Mouse (Mus musculus) G1E (cell line): ENCODE results near the gene Ankrd63.

Source experiments
- CTCF ChIP-seq: IDR thresholded peaks from 2 replicates; pipeline ENCODE4 v1.5.1; 2012; ENCODE audit warnings: low read depth, low read length, inconsistent platforms, mixed read lengths
- GATA1 ChIP-seq: IDR thresholded peaks from 2 replicates; pipeline ENCODE4 v1.6.1; 2012; ENCODE audit warnings: borderline replicate concordance, low read length, inconsistent platforms, mixed read lengths

GRCm38 (mm10) chr2:118714230-118714629 lies 10.5 kb upstream of the Ankrd63 start:
- TF ChIP-seq CTCF: no peak
- TF ChIP-seq GATA1: no peak
